In genomic region chr11:68892233-68892832, GRCm38 (mm10) we compare ENCODE assay signal across 17 mouse cellular contexts. TPM values are rescaled to one million over a fixed set of nuclear protein-coding genes. Genes with fewer than 3 reads are reported as not detected.
DNase-seq lines count a peak whose midpoint lies in the region; ATAC-seq and TF ChIP-seq lines count a peak whose summit lies in the region.
"Had no signal": no experiment of that assay in that cellular context is flagged by ENCODE, and none has a peak within 500 bp of the region (broad histone marks: within the 10 kb centered on the region; RNA-seq: fewer than 3 reads in every experiment).

No protein-coding gene starts in this region.

- no peaks in the 10 kb centered on the region for H3K36me3 ChIP-seq in hindbrain, embryonic 13.5 days
- H3K36me3 ChIP-seq in hindbrain, embryonic 10.5 days: no peaks in the 10 kb centered on the region
- no peaks in the 10 kb centered on the region for H3K36me3 ChIP-seq in megakaryocyte, embryonic 14.5 days (replicated peaks; ENCODE audit: low read length)
- no peaks in the 10 kb centered on the region for H3K36me3 ChIP-seq in liver, embryonic 14.5 days (replicated peaks; ENCODE audit: control insufficient read depth, insufficient read depth, low read depth)
- H3K36me3 ChIP-seq: embryonic facial prominence, embryonic 15.5 days; forebrain, embryonic 15.5 days; midbrain, embryonic 15.5 days; stomach, embryonic 15.5 days had no signal

- H3K4me2 ChIP-seq in hindbrain, embryonic 13.5 days: no peak overlapping the region
- H3K4me2 ChIP-seq in liver, embryonic 14.5 days (ENCODE audit: low read depth): peak overlapping the region; percentile 7
- H3K4me2 ChIP-seq: embryonic facial prominence, embryonic 15.5 days; forebrain, embryonic 15.5 days; midbrain, embryonic 15.5 days; stomach, embryonic 15.5 days had no signal

- no peak for ATAC-seq in hindbrain, embryonic 13.5 days (ENCODE audit: low FRiP score)
- no peak for ATAC-seq in megakaryocyte, adult 5-6 weeks (ENCODE audit: poor library complexity, severe bottlenecking)
- ATAC-seq in liver, embryonic 14.5 days (ENCODE audit: insufficient read depth): no peak
- ATAC-seq: forebrain, embryonic 15.5 days; midbrain, embryonic 15.5 days had no signal

- no peaks in the 10 kb centered on the region for H3K27me3 ChIP-seq in hindbrain, embryonic 13.5 days
- no peaks in the 10 kb centered on the region for H3K27me3 ChIP-seq in hindbrain, embryonic 10.5 days (ENCODE audit: insufficient read depth, poor library complexity, severe bottlenecking)
- H3K27me3 ChIP-seq in megakaryocyte, embryonic 14.5 days (replicated peaks): peaks cover 47% of the 10 kb centered on the region
- H3K27me3 ChIP-seq in liver, embryonic 14.5 days (ENCODE audit: control insufficient read depth, insufficient read depth, low read length): no peaks in the 10 kb centered on the region
- H3K27me3 ChIP-seq: embryonic facial prominence, embryonic 15.5 days; forebrain, embryonic 15.5 days; midbrain, embryonic 15.5 days; stomach, embryonic 15.5 days had no signal

- H3K27ac ChIP-seq in hindbrain, embryonic 13.5 days: no peak overlapping the region
- no peak overlapping the region for H3K27ac ChIP-seq in hindbrain, embryonic 10.5 days
- H3K27ac ChIP-seq in liver, embryonic 14.5 days: no peak overlapping the region
- H3K27ac ChIP-seq: embryonic facial prominence, embryonic 15.5 days; forebrain, embryonic 15.5 days; midbrain, embryonic 15.5 days; stomach, embryonic 15.5 days had no signal

- no peak for TF ChIP-seq EP300 in liver, embryonic 14.5 days (IDR thresholded peaks at IDR 0.05; ENCODE audit: low read depth)

- no peak for TF ChIP-seq CTCF in liver, embryonic 14.5 days (IDR thresholded peaks at IDR 0.05; ENCODE audit: low read depth)

- WGBS in hindbrain, embryonic 13.5 days: 80% methylated on average over 15 of the region's 15 CpGs
- 77% methylated on average over 15 of the region's 15 CpGs for WGBS in hindbrain, embryonic 10.5 days
- 22% methylated on average over 15 of the region's 15 CpGs for WGBS in liver, embryonic 14.5 days (ENCODE audit: insufficient replicate concordance)

- no peak overlapping the region for H3K4me3 ChIP-seq in hindbrain, embryonic 13.5 days
- H3K4me3 ChIP-seq in hindbrain, embryonic 10.5 days: no peak overlapping the region
- peak overlapping the region; percentile 42 for H3K4me3 ChIP-seq in megakaryocyte, embryonic 14.5 days (replicated peaks)
- H3K4me3 ChIP-seq in liver, embryonic 14.5 days (ENCODE audit: insufficient read depth in 1 of 2, low read depth in 2 of 2, low read length in 2 of 2): no peak overlapping the region
- H3K4me3 ChIP-seq: embryonic facial prominence, embryonic 15.5 days; forebrain, embryonic 15.5 days; midbrain, embryonic 15.5 days; stomach, embryonic 15.5 days had no signal

- H3K4me1 ChIP-seq in hindbrain, embryonic 13.5 days (replicated peaks): no peaks in the 10 kb centered on the region
- peaks cover 4% of the 10 kb centered on the region for H3K4me1 ChIP-seq in hindbrain, embryonic 10.5 days (replicated peaks)
- peaks cover 24% of the 10 kb centered on the region for H3K4me1 ChIP-seq in megakaryocyte, embryonic 14.5 days
- peaks cover 17 to 26% of the 10 kb centered on the region in 2 experiments for H3K4me1 ChIP-seq in liver, embryonic 14.5 days (replicated peaks; ENCODE audit: control insufficient read depth in 2 of 2, insufficient read depth in 2 of 2, low read length in 1 of 2)
- H3K4me1 ChIP-seq: forebrain, embryonic 15.5 days; midbrain, embryonic 15.5 days had no signal

- H3K9ac ChIP-seq in hindbrain, embryonic 13.5 days: peak overlapping the region; percentile 8; the same call in 1 of the 2 replicates
- no peak overlapping the region for H3K9ac ChIP-seq in liver, embryonic 14.5 days (replicated peaks)
- H3K9ac ChIP-seq: embryonic facial prominence, embryonic 15.5 days; forebrain, embryonic 15.5 days; midbrain, embryonic 15.5 days; stomach, embryonic 15.5 days had no signal

- no peak for DNase-seq in hindbrain, embryonic 10.5 days (ENCODE audit: low spot score)
- DNase-seq in kidney, postnatal 10 days: peak; percentile 52
- DNase-seq in liver, embryonic 14.5 days (ENCODE audit: low read depth in 3 of 3, low spot score in 3 of 3): no peak
- DNase-seq in right cerebral cortex, postnatal 36 days (ENCODE audit: low spot score in 2 of 2): no peak
- no peak for DNase-seq in thymus, postnatal 10 days (ENCODE audit: low spot score in 2 of 2)
- DNase-seq: adrenal gland, postnatal 14 days; cerebellum, postnatal 36 days; gastrocnemius, postnatal 14 days had no signal

- no peaks in the 10 kb centered on the region for H3K9me3 ChIP-seq in hindbrain, embryonic 13.5 days
- H3K9me3 ChIP-seq in hindbrain, embryonic 10.5 days: no peaks in the 10 kb centered on the region
- H3K9me3 ChIP-seq in megakaryocyte, embryonic 14.5 days: 0 out of 2 replicates have a peak, but pooled peaks cover 2% of the 10 kb centered on the region
- no peaks in the 10 kb centered on the region for H3K9me3 ChIP-seq in liver, embryonic 14.5 days (ENCODE audit: control insufficient read depth, low read length)
- H3K9me3 ChIP-seq: embryonic facial prominence, embryonic 15.5 days; forebrain, embryonic 15.5 days; midbrain, embryonic 15.5 days; stomach, embryonic 15.5 days had no signal

RNA-seq across cellular contexts. Expression of gene Rnf222, which starts 4.0 kb away (rescaled TPM):
- 0.09 TPM in 1 of 2 replicates, not detected in the other for polyA plus RNA-seq in hindbrain, embryonic 13.5 days (2015; fragmentation: Nextera tagmentation; extraction: Ambion mirVana)
- 0.07 TPM in 1 of 2 replicates, not detected in the other for polyA plus RNA-seq in hindbrain, embryonic 10.5 days (2016; fragmentation: Nextera tagmentation; extraction: Ambion mirVana)
- polyA plus RNA-seq in megakaryocyte, embryonic 14.5 days (2012; ENCODE audit: insufficient read depth, low replicate concordance): not detected in 2 replicates
- not detected in 2 replicates for total RNA-seq in megakaryocyte, adult 5-6 weeks (2015)
- total RNA-seq in megakaryocyte, adult 5-6 weeks (2017): not detected in 2 replicates
- 0.08 and 0.09 TPM in 2 replicates for polyA plus RNA-seq in liver, embryonic 14.5 days (2012; rRNA removed)
- polyA plus RNA-seq in liver, embryonic 14.5 days (2014; fragmentation: Nextera tagmentation; extraction: Ambion mirVana): 0.10 TPM in 1 of 2 replicates, not detected in the other
- total RNA-seq: gastrocnemius, postnatal 14 days; layer of hippocampus, postnatal 14 days had no signal
- polyA plus RNA-seq: forebrain, embryonic 15.5 days; midbrain, embryonic 15.5 days had no signal

RNA-seq across cellular contexts. Expression of gene Rpl26, which starts 9.1 kb away (rescaled TPM):
- polyA plus RNA-seq in hindbrain, embryonic 13.5 days (2015; fragmentation: Nextera tagmentation; extraction: Ambion mirVana): 684 and 691 TPM in 2 replicates
- polyA plus RNA-seq in hindbrain, embryonic 10.5 days (2016; fragmentation: Nextera tagmentation; extraction: Ambion mirVana): 904 and 972 TPM in 2 replicates
- 56.9 and 116 TPM in 2 replicates for polyA plus RNA-seq in megakaryocyte, embryonic 14.5 days (2012; ENCODE audit: insufficient read depth, low replicate concordance)
- total RNA-seq in megakaryocyte, adult 5-6 weeks (2015): 2,468 and 2,587 TPM in 2 replicates
- total RNA-seq in megakaryocyte, adult 5-6 weeks (2017): 3,510 and 4,069 TPM in 2 replicates
- polyA plus RNA-seq in liver, embryonic 14.5 days (2012; rRNA removed): 1,827 and 1,859 TPM in 2 replicates
- 829 and 850 TPM in 2 replicates for polyA plus RNA-seq in liver, embryonic 14.5 days (2014; fragmentation: Nextera tagmentation; extraction: Ambion mirVana)

RNA-seq across cellular contexts. Expression of gene Ndel1, which starts 20.7 kb away (rescaled TPM):
- polyA plus RNA-seq in hindbrain, embryonic 13.5 days (2015; fragmentation: Nextera tagmentation; extraction: Ambion mirVana): 90.8 and 92.6 TPM in 2 replicates
- polyA plus RNA-seq in hindbrain, embryonic 10.5 days (2016; fragmentation: Nextera tagmentation; extraction: Ambion mirVana): 56.3 and 57.7 TPM in 2 replicates
- polyA plus RNA-seq in megakaryocyte, embryonic 14.5 days (2012; ENCODE audit: insufficient read depth, low replicate concordance): 38.9 and 102 TPM in 2 replicates
- total RNA-seq in megakaryocyte, adult 5-6 weeks (2015): 48.9 and 53.9 TPM in 2 replicates
- total RNA-seq in megakaryocyte, adult 5-6 weeks (2017): 71.2 and 114 TPM in 2 replicates
- polyA plus RNA-seq in liver, embryonic 14.5 days (2012; rRNA removed): 20.2 and 21.1 TPM in 2 replicates
- 28.1 and 30.8 TPM in 2 replicates for polyA plus RNA-seq in liver, embryonic 14.5 days (2014; fragmentation: Nextera tagmentation; extraction: Ambion mirVana)

RNA-seq across cellular contexts. Expression of gene Odf4, which starts 34.5 kb away (rescaled TPM):
- polyA plus RNA-seq in hindbrain, embryonic 13.5 days (2015; fragmentation: Nextera tagmentation; extraction: Ambion mirVana): 0.60 and 0.84 TPM in 2 replicates
- not detected in 2 replicates for polyA plus RNA-seq in hindbrain, embryonic 10.5 days (2016; fragmentation: Nextera tagmentation; extraction: Ambion mirVana)
- not detected in 2 replicates for polyA plus RNA-seq in megakaryocyte, embryonic 14.5 days (2012; ENCODE audit: insufficient read depth, low replicate concordance)
- not detected in 2 replicates for total RNA-seq in megakaryocyte, adult 5-6 weeks (2015)
- not detected in 2 replicates for total RNA-seq in megakaryocyte, adult 5-6 weeks (2017)
- polyA plus RNA-seq in liver, embryonic 14.5 days (2012; rRNA removed): not detected in 2 replicates
- not detected in 2 replicates for polyA plus RNA-seq in liver, embryonic 14.5 days (2014; fragmentation: Nextera tagmentation; extraction: Ambion mirVana)
- total RNA-seq: gastrocnemius, postnatal 14 days had no signal
- polyA plus RNA-seq: embryonic facial prominence, embryonic 15.5 days; limb, embryonic 14.5 days; stomach, embryonic 15.5 days had no signal
